Mouse (Mus musculus): ENCODE data around the gene Stk32b. TPM values are rescaled to one million over a fixed set of nuclear protein-coding genes. Genes with fewer than 3 reads are reported as not detected.

Stk32b gene
- polyA plus RNA-seq, 2 experiments = 7.8 to 18.0 TPM

GRCm38 (mm10) chr5:37659177-37659576 lies 57.8 kb downstream of the Stk32b start:
- TF ChIP-seq POLR2A (IDR thresholded peaks at IDR 0.05; ENCODE audit: borderline replicate concordance, extremely low read depth, insufficient read depth, insufficient read length) = no peak
- Histone ChIP-seq H3K9me3 (ENCODE audit: control insufficient read depth, low read length) (no peaks in the 10 kb centered on the region), H3K9ac (ENCODE audit: low read depth, low read length, severe bottlenecking) (no peak overlapping the region), H3K27me3 (ENCODE audit: control insufficient read depth, insufficient read depth, low read length) (no peaks in the 10 kb centered on the region), H3K4me3 (replicated peaks; ENCODE audit: low read length) (no peak overlapping the region), H3K4me1 (ENCODE audit: control insufficient read depth, insufficient read depth, low read length) (no peaks in the 10 kb centered on the region), H3K4me2 (replicated peaks; ENCODE audit: low read depth, low read length, severe bottlenecking) (no peak overlapping the region), H3K27ac (replicated peaks; ENCODE audit: low read depth, low read length) (no peak overlapping the region), H3K36me3 (ENCODE audit: control insufficient read depth, insufficient read depth, low read length) (no peaks in the 10 kb centered on the region)
- no peak for DNase-seq (ENCODE audit: low spot score)
- no peak for ATAC-seq (ENCODE audit: low FRiP score, low read depth)
- 86% methylated on average over 4 of the region's 4 CpGs for WGBS

GRCm38 (mm10) chr5:37657741-37658140 lies 59.2 kb downstream of the Stk32b start:
- H3K4me1 ChIP-seq (ENCODE audit: control insufficient read depth, insufficient read depth, low read length) = no peaks in the 10 kb centered on the region
- no peak overlapping the region for H3K9ac ChIP-seq (ENCODE audit: low read depth, low read length, severe bottlenecking)
- ATAC-seq (ENCODE audit: low FRiP score, low read depth) (no peak), DNase-seq (ENCODE audit: low spot score) (no peak)
- H3K4me3 ChIP-seq (replicated peaks; ENCODE audit: low read length) = no peak overlapping the region
- no peak overlapping the region for H3K27ac ChIP-seq (replicated peaks; ENCODE audit: low read depth, low read length)
- TF ChIP-seq POLR2A (IDR thresholded peaks at IDR 0.05; ENCODE audit: borderline replicate concordance, extremely low read depth, insufficient read depth, insufficient read length) = no peak
- no peaks in the 10 kb centered on the region for H3K27me3 ChIP-seq (ENCODE audit: control insufficient read depth, insufficient read depth, low read length)
- no peak overlapping the region for H3K4me2 ChIP-seq (replicated peaks; ENCODE audit: low read depth, low read length, severe bottlenecking)
- no peaks in the 10 kb centered on the region for H3K36me3 ChIP-seq (ENCODE audit: control insufficient read depth, insufficient read depth, low read length)
- 79% methylated on average over 6 of the region's 6 CpGs for WGBS
- H3K9me3 ChIP-seq (ENCODE audit: control insufficient read depth, low read length) = no peaks in the 10 kb centered on the region

- 91% methylated on average over 5 of the region's 5 CpGs for WGBS
- Histone ChIP-seq H3K9ac (ENCODE audit: low read depth, low read length, severe bottlenecking) (no peak overlapping the region), H3K4me3 (replicated peaks; ENCODE audit: low read length) (no peak overlapping the region), H3K4me1 (ENCODE audit: control insufficient read depth, insufficient read depth, low read length) (no peaks in the 10 kb centered on the region), H3K36me3 (ENCODE audit: control insufficient read depth, insufficient read depth, low read length) (no peaks in the 10 kb centered on the region), H3K27ac (replicated peaks; ENCODE audit: low read depth, low read length) (no peak overlapping the region), H3K9me3 (ENCODE audit: control insufficient read depth, low read length) (no peaks in the 10 kb centered on the region), H3K4me2 (replicated peaks; ENCODE audit: low read depth, low read length, severe bottlenecking) (no peak overlapping the region), H3K27me3 (ENCODE audit: control insufficient read depth, insufficient read depth, low read length) (no peaks in the 10 kb centered on the region)
- ATAC-seq (ENCODE audit: low FRiP score, low read depth) (no peak), DNase-seq (ENCODE audit: low spot score) (no peak)
- TF ChIP-seq POLR2A (IDR thresholded peaks at IDR 0.05; ENCODE audit: borderline replicate concordance, extremely low read depth, insufficient read depth, insufficient read length) = no peak
These were observed 61.8 kb downstream of the Stk32b start for GRCm38 (mm10) chr5:37655208-37655607.

GRCm38 (mm10) chr5:37650681-37651211 lies 66.2 kb downstream of the Stk32b start:
- no peaks in the 10 kb centered on the region for H3K36me3 ChIP-seq (ENCODE audit: control insufficient read depth, insufficient read depth, low read length)
- H3K4me1 ChIP-seq (ENCODE audit: control insufficient read depth, insufficient read depth, low read length) = no peaks in the 10 kb centered on the region
- 69% methylated on average over 10 of the region's 10 CpGs for WGBS
- no peak for DNase-seq (ENCODE audit: low spot score)
- no peak overlapping the region for H3K4me2 ChIP-seq (replicated peaks; ENCODE audit: low read depth, low read length, severe bottlenecking)
- no peak for TF ChIP-seq POLR2A (IDR thresholded peaks at IDR 0.05; ENCODE audit: borderline replicate concordance, extremely low read depth, insufficient read depth, insufficient read length)
- H3K27me3 ChIP-seq (ENCODE audit: control insufficient read depth, insufficient read depth, low read length) = no peaks in the 10 kb centered on the region
- no peak overlapping the region for H3K4me3 ChIP-seq (replicated peaks; ENCODE audit: low read length)
- no peaks in the 10 kb centered on the region for H3K9me3 ChIP-seq (ENCODE audit: control insufficient read depth, low read length)
- H3K9ac ChIP-seq (ENCODE audit: low read depth, low read length, severe bottlenecking) = no peak overlapping the region
- ATAC-seq (ENCODE audit: low FRiP score, low read depth) = no peak
- H3K27ac ChIP-seq (replicated peaks; ENCODE audit: low read depth, low read length) = no peak overlapping the region

- no peak overlapping the region for H3K27ac ChIP-seq (replicated peaks; ENCODE audit: low read depth, low read length)
- H3K27me3 ChIP-seq (ENCODE audit: control insufficient read depth, insufficient read depth, low read length) = no peaks in the 10 kb centered on the region
- 86% methylated on average over 1 of the region's 1 CpGs for WGBS
- no peak overlapping the region for H3K4me2 ChIP-seq (replicated peaks; ENCODE audit: low read depth, low read length, severe bottlenecking)
- H3K9me3 ChIP-seq (ENCODE audit: control insufficient read depth, low read length) = no peaks in the 10 kb centered on the region
- H3K4me3 ChIP-seq (replicated peaks; ENCODE audit: low read length) = no peak overlapping the region
- ATAC-seq (ENCODE audit: low FRiP score, low read depth) (no peak), DNase-seq (ENCODE audit: low spot score) (no peak)
- H3K4me1 ChIP-seq (ENCODE audit: control insufficient read depth, insufficient read depth, low read length) = no peaks in the 10 kb centered on the region
- H3K36me3 ChIP-seq (ENCODE audit: control insufficient read depth, insufficient read depth, low read length) = no peaks in the 10 kb centered on the region
- TF ChIP-seq POLR2A (IDR thresholded peaks at IDR 0.05; ENCODE audit: borderline replicate concordance, extremely low read depth, insufficient read depth, insufficient read length) = no peak
- H3K9ac ChIP-seq (ENCODE audit: low read depth, low read length, severe bottlenecking) = no peak overlapping the region
These were observed 66.8 kb downstream of the Stk32b start for GRCm38 (mm10) chr5:37650089-37650601.
